25 mouse cellular contexts compared by ENCODE assay signal in the genomic region with DNA sequence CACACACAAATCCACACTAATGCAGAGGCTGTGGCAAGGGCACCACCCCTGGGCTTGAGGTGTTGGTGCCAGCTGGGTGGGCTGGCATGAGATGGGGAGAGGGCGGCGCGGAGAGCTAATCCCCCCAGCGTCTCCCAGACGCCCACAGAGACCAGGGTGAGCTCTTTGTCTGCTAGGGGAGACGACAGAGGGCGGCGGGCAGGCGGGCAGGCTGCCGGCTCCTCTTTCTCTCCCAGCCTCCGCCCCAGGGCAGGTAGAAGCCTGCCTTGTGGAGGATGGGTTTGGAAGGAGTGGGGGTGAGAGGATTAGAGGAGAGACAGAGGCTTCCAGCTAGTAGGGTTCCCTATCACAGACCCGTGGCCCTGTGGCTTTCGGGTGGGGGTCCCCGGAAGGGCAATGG. TPM values are rescaled to one million over a fixed set of nuclear protein-coding genes. Genes with fewer than 3 reads are reported as not detected.
DNase-seq lines count a peak whose midpoint lies in the region; ATAC-seq and TF ChIP-seq lines count a peak whose summit lies in the region.
"Had no signal": no experiment of that assay in that cellular context is flagged by ENCODE, and none has a peak within 500 bp of the region (broad histone marks: within the 10 kb centered on the region; RNA-seq: fewer than 3 reads in every experiment).

No protein-coding gene starts in this region.

- peaks cover 6% of the 10 kb centered on the region; the same call in 1 of the 2 replicates for H3K9me3 ChIP-seq in forebrain, embryonic 10.5 days
- no peaks in the 10 kb centered on the region for H3K9me3 ChIP-seq in forebrain, postnatal 0 days (ENCODE audit: low read length)
- peaks cover 9% of the 10 kb centered on the region for H3K9me3 ChIP-seq in midbrain, embryonic 10.5 days (replicated peaks)
- no peaks in the 10 kb centered on the region for H3K9me3 ChIP-seq in midbrain, postnatal 0 days (ENCODE audit: low read length)
- H3K9me3 ChIP-seq in embryonic facial prominence, embryonic 15.5 days (replicated peaks), result no peaks in the 10 kb centered on the region
- H3K9me3 ChIP-seq: G1E; heart, embryonic 13.5 days had no signal

- peaks cover 12% of the 10 kb centered on the region for H3K27me3 ChIP-seq in forebrain, embryonic 10.5 days (ENCODE audit: poor library complexity, severe bottlenecking)
- no peaks in the 10 kb centered on the region for H3K27me3 ChIP-seq in forebrain, postnatal 0 days (ENCODE audit: insufficient read depth, low read length)
- peaks cover 26% of the 10 kb centered on the region for H3K27me3 ChIP-seq in midbrain, embryonic 10.5 days (ENCODE audit: low read depth, poor library complexity, severe bottlenecking)
- peaks cover 4% of the 10 kb centered on the region; the same call in 1 of the 2 replicates for H3K27me3 ChIP-seq in midbrain, postnatal 0 days (ENCODE audit: insufficient read depth, low read length)
- no peaks in the 10 kb centered on the region for H3K27me3 ChIP-seq in embryonic facial prominence, embryonic 15.5 days

- 16% methylated on average over 14 of the region's 14 CpGs for WGBS in forebrain, embryonic 10.5 days
- WGBS in forebrain, postnatal 0 days, result 22% methylated on average over 14 of the region's 14 CpGs
- WGBS in midbrain, embryonic 10.5 days, result 38% methylated on average over 14 of the region's 14 CpGs
- 27% methylated on average over 14 of the region's 14 CpGs for WGBS in midbrain, postnatal 0 days
- 29% methylated on average over 14 of the region's 14 CpGs for WGBS in embryonic facial prominence, embryonic 15.5 days

- no peak overlapping the region for H3K4me3 ChIP-seq in forebrain, embryonic 10.5 days
- H3K4me3 ChIP-seq in forebrain, postnatal 0 days (ENCODE audit: low read depth, low read length), result no peak overlapping the region
- H3K4me3 ChIP-seq in midbrain, embryonic 10.5 days, result no peak overlapping the region
- H3K4me3 ChIP-seq in midbrain, postnatal 0 days (ENCODE audit: low read depth, low read length), result no peak overlapping the region
- no peak overlapping the region for H3K4me3 ChIP-seq in embryonic facial prominence, embryonic 15.5 days (replicated peaks)
- H3K4me3 ChIP-seq: erythroblast, embryonic 14.5 days; heart, embryonic 13.5 days had no signal

- no peak for TF ChIP-seq CTCF in forebrain, postnatal 0 days (IDR thresholded peaks at IDR 0.05; ENCODE audit: low read depth)
- TF ChIP-seq CTCF in midbrain, postnatal 0 days (IDR thresholded peaks at IDR 0.05), result no peak

- no peak overlapping the region for H3K4me2 ChIP-seq in forebrain, postnatal 0 days (ENCODE audit: low read depth)
- no peak overlapping the region for H3K4me2 ChIP-seq in midbrain, postnatal 0 days (ENCODE audit: low read depth, low read length, poor library complexity, severe bottlenecking)
- no peak overlapping the region for H3K4me2 ChIP-seq in embryonic facial prominence, embryonic 15.5 days (replicated peaks)
- H3K4me2 ChIP-seq: heart, embryonic 13.5 days; liver, embryonic 11.5 days; lung, embryonic 14.5 days had no signal

- peaks cover 32% of the 10 kb centered on the region for H3K4me1 ChIP-seq in forebrain, embryonic 10.5 days
- no peaks in the 10 kb centered on the region for H3K4me1 ChIP-seq in forebrain, postnatal 0 days (ENCODE audit: insufficient read depth)
- peaks cover 27% of the 10 kb centered on the region for H3K4me1 ChIP-seq in midbrain, embryonic 10.5 days
- H3K4me1 ChIP-seq in midbrain, postnatal 0 days (ENCODE audit: insufficient read depth, low read length), result 0 out of 2 replicates have a peak, but pooled peaks cover 4% of the 10 kb centered on the region
- H3K4me1 ChIP-seq in embryonic facial prominence, embryonic 15.5 days, result peaks cover 32% of the 10 kb centered on the region

- no peaks in the 10 kb centered on the region for H3K36me3 ChIP-seq in forebrain, embryonic 10.5 days (replicated peaks)
- no peaks in the 10 kb centered on the region for H3K36me3 ChIP-seq in forebrain, postnatal 0 days (ENCODE audit: insufficient read depth)
- H3K36me3 ChIP-seq in midbrain, embryonic 10.5 days, result no peaks in the 10 kb centered on the region
- H3K36me3 ChIP-seq in midbrain, postnatal 0 days (ENCODE audit: insufficient read depth, low read length), result no peaks in the 10 kb centered on the region
- no peaks in the 10 kb centered on the region for H3K36me3 ChIP-seq in embryonic facial prominence, embryonic 15.5 days
- H3K36me3 ChIP-seq: G1E; heart, embryonic 13.5 days had no signal

- no peak for ATAC-seq in forebrain, postnatal 0 days
- no peak for ATAC-seq in midbrain, postnatal 0 days (ENCODE audit: low FRiP score)
- ATAC-seq in embryonic facial prominence, embryonic 15.5 days (ENCODE audit: insufficient number of reproducible peaks, low FRiP score, low TSS enrichment, low read depth), result no peak
- ATAC-seq: hindbrain, embryonic 16.5 days; intestine, postnatal 0 days had no signal

- DNase-seq in forebrain, embryonic 10.5 days (ENCODE audit: extremely low spot score, low spot score), result no peak
- no peak for DNase-seq in forebrain, postnatal 0 days
- no peak for DNase-seq in midbrain, embryonic 10.5 days (ENCODE audit: low spot score)
- DNase-seq in midbrain, postnatal 0 days (ENCODE audit: low spot score), result no peak
- peak; percentile 32 for DNase-seq in ZHBTc4 (ENCODE audit: low read depth, low spot score)
- DNase-seq in right cerebral cortex, adult 18-20 months, result no peak
- DNase-seq in layer of hippocampus, postnatal 36 days, result no peak
- DNase-seq: adrenal gland, postnatal 14 days; cerebellum, adult 11-12 months; cerebellum, postnatal 14 days; gastrocnemius, postnatal 14 days; heart, adult 18-20 months; left cerebral cortex, postnatal 4 days; lung, embryonic 14.5 days; lung, postnatal 36 days; thymus, postnatal 36 days had no signal

- H3K9ac ChIP-seq in forebrain, postnatal 0 days, result no peak overlapping the region
- no peak overlapping the region for H3K9ac ChIP-seq in midbrain, postnatal 0 days (replicated peaks; ENCODE audit: low read length, poor library complexity, severe bottlenecking)
- H3K9ac ChIP-seq in embryonic facial prominence, embryonic 15.5 days, result no peak overlapping the region
- H3K9ac ChIP-seq: heart, embryonic 13.5 days; lung, embryonic 14.5 days had no signal

- H3K27ac ChIP-seq in forebrain, embryonic 10.5 days, result peak overlapping the region; percentile 74
- no peak overlapping the region for H3K27ac ChIP-seq in forebrain, postnatal 0 days (ENCODE audit: low read depth, low read length)
- H3K27ac ChIP-seq in midbrain, embryonic 10.5 days (replicated peaks), result peak overlapping the region; percentile 50; the same call in 1 of the 2 replicates
- no peak overlapping the region for H3K27ac ChIP-seq in midbrain, postnatal 0 days (ENCODE audit: low read depth, low read length)
- H3K27ac ChIP-seq in embryonic facial prominence, embryonic 15.5 days (replicated peaks), result peak overlapping the region; percentile 63
- H3K27ac ChIP-seq: heart, embryonic 13.5 days had no signal

RNA-seq across cellular contexts. Expression of gene Tac4, which starts 14.3 kb away (rescaled TPM):
- not detected in 2 replicates for polyA plus RNA-seq in forebrain, embryonic 10.5 days (2016; fragmentation: Nextera tagmentation; extraction: Ambion mirVana)
- total RNA-seq in forebrain, postnatal 0 days (2014; rRNA removed), result not detected in 2 replicates
- not detected in 2 replicates for polyA plus RNA-seq in forebrain, postnatal 0 days (2015; fragmentation: Nextera tagmentation; extraction: Ambion mirVana)
- not detected in 2 replicates for polyA plus RNA-seq in midbrain, embryonic 10.5 days (2016; fragmentation: Nextera tagmentation; extraction: Ambion mirVana)
- not detected in 2 replicates for total RNA-seq in midbrain, postnatal 0 days (2014; rRNA removed)
- not detected in 2 replicates for polyA plus RNA-seq in midbrain, postnatal 0 days (2015; fragmentation: Nextera tagmentation; extraction: Ambion mirVana)
- 0.13 and 0.21 TPM in 2 replicates for polyA plus RNA-seq in embryonic facial prominence, embryonic 15.5 days (2015; fragmentation: Nextera tagmentation; extraction: Ambion mirVana)
- total RNA-seq in layer of hippocampus, postnatal 36 days (2021), result not detected
- total RNA-seq: adrenal gland, postnatal 14 days; gastrocnemius, postnatal 14 days; heart, adult 18-20 months; heart, postnatal 25 days; layer of hippocampus, postnatal 25 days; left cerebral cortex, postnatal 4 days had no signal
- polyA plus RNA-seq: erythroblast, embryonic 14.5 days; G1E; heart, embryonic 13.5 days; hindbrain, embryonic 16.5 days; intestine, postnatal 0 days; liver, embryonic 11.5 days; lung, embryonic 14.5 days had no signal

Comparison
In these comparisons a context has a peak if more than half of its experiments do, and no peak if none do; other contexts are left out.
1. H3K27ac ChIP-seq: peak in forebrain, embryonic 10.5 days (single experiment), midbrain, embryonic 10.5 days (single experiment) and embryonic facial prominence, embryonic 15.5 days (single experiment); none in forebrain, postnatal 0 days (single experiment) and midbrain, postnatal 0 days (single experiment).